Mouse (Mus musculus) midbrain, embryonic 10.5 days (tissue): ENCODE measurements around the gene Pgpep1. TPM values are rescaled to one million over a fixed set of nuclear protein-coding genes. Genes with fewer than 3 reads are reported as not detected.

Experiments used
- DNase-seq: peaks from one replicate; pipeline ENCODE4 v3.0.0-alpha.2; 2017; ENCODE audit warnings: low spot score
- H3K27ac ChIP-seq: fragments of 300-500 bp; sonication (generic); replicated peaks from 2 replicates; pipeline ENCODE4 v1.5.1; 2016; ENCODE audit warnings: mild to moderate bottlenecking
- H3K27me3 ChIP-seq: fragments of 300-500 bp; sonication (generic); 2 replicates; pipeline ENCODE4 v1.6.1; 2016; ENCODE audit warnings: low read depth, mild to moderate bottlenecking; ENCODE audit not compliant: poor library complexity, severe bottlenecking
- H3K36me3 ChIP-seq: fragments of 300-500 bp; sonication (generic); 2 replicates; pipeline ENCODE4 v1.6.1; 2016; ENCODE audit warnings: mild to moderate bottlenecking, moderate library complexity
- H3K4me1 ChIP-seq: fragments of 300-500 bp; sonication (generic); 2 replicates; pipeline ENCODE4 v1.6.1; 2016
- H3K4me3 ChIP-seq: fragments of 300-500 bp; sonication (generic); 2 replicates; pipeline ENCODE4 v1.5.1; 2016; ENCODE audit warnings: mild to moderate bottlenecking, moderate library complexity
- H3K9me3 ChIP-seq: fragments of 300-500 bp; sonication (generic); replicated peaks from 2 replicates; pipeline ENCODE4 v1.6.1; 2016; ENCODE audit warnings: mild to moderate bottlenecking
- WGBS: fragments of 180-500 bp; shearing (Covaris S2); methylation state at CpG from one replicate; pipeline ENCODE4 v1.1.7; 2016; 5-methylcytosine and 5-hydroxymethylcytosine counted together
- polyA plus RNA-seq: library from polyadenylated mRNA; unstranded; fragments of >200 nt; fragmentation: Nextera tagmentation; extraction: Ambion mirVana; gene quantifications from 2 replicates; pipeline ENCODE4 v1.2.1, GENCODE M21; 2016

The Pgpep1 gene
- polyA plus RNA-seq, 1 experiment from 2014 or later, result 51.8 TPM

DNA sequence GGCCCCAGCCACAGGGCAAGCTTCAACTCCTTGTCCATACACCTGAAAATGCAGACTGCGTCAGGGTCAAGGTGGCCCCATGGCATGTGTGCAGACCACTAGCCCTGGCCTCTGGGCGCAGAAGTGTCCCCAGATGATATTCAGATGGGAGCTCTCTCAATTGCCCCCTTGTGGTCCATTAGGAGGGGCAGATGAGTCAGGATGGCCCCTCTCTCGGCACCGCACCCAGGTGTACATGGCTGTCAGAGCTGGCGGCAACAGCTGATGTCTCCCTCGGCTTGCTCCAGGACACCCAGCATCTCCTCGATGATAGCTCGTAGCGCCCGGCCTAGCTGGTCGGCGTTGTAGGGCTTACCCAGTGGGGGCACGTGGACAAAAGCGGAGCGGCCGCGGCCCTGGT, 9.8 kb downstream of the Pgpep1 start:
- Histone ChIP-seq H3K27ac (peak overlapping the region; percentile 38; the same call in 1 of the 2 replicates), H3K4me3 (no peak overlapping the region), H3K36me3 (peaks cover 59% of the 10 kb centered on the region), H3K27me3 (no peaks in the 10 kb centered on the region; the same call in 1 of the 2 replicates), H3K9me3 (no peaks in the 10 kb centered on the region), H3K4me1 (peaks cover 63% of the 10 kb centered on the region)
- no peak for DNase-seq
- WGBS, result 94% methylated on average over 17 of the region's 17 CpGs

GRCm38 (mm10) chr8:70649324-70649723, 10.9 kb downstream of the Pgpep1 start:
- no peak for DNase-seq
- H3K4me1 ChIP-seq, result peaks cover 54% of the 10 kb centered on the region
- no peak overlapping the region; the same call in 1 of the 2 replicates for H3K27ac ChIP-seq
- H3K4me3 ChIP-seq, result no peak overlapping the region
- H3K27me3 ChIP-seq, result no peaks in the 10 kb centered on the region; the same call in 1 of the 2 replicates
- H3K36me3 ChIP-seq, result peaks cover 52% of the 10 kb centered on the region
- WGBS, result 90% methylated on average over 4 of the region's 4 CpGs
- H3K9me3 ChIP-seq, result no peaks in the 10 kb centered on the region

- no peaks in the 10 kb centered on the region; the same call in 1 of the 2 replicates for H3K27me3 ChIP-seq
- peak overlapping the region; percentile 34; the same call in 1 of the 2 replicates for H3K27ac ChIP-seq
- WGBS, result 71% methylated on average over 3 of the region's 3 CpGs
- no peaks in the 10 kb centered on the region for H3K9me3 ChIP-seq
- no peak overlapping the region for H3K4me3 ChIP-seq
- H3K36me3 ChIP-seq, result peaks cover 52% of the 10 kb centered on the region
- DNase-seq, result no peak
- peaks cover 50% of the 10 kb centered on the region for H3K4me1 ChIP-seq
Observed at GRCm38 (mm10) chr8:70648921-70649320, 11.3 kb downstream of the Pgpep1 start.

DNA sequence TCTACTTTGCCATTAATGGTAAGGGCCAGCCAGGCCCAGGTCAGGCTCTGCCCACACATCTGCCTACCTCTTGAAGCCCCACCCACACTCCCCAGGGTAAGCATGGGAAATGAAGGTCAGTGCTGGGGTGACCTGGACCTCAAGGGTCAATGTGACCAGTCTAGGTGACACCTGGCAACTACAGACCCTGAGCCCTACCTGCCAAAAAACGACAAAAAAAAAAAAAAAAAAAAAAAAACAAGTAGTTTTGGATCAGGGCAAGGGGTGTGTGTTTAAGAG, 12.1 kb downstream of the Pgpep1 start:
- Histone ChIP-seq H3K4me1 (peaks cover 45% of the 10 kb centered on the region), H3K27me3 (no peaks in the 10 kb centered on the region; the same call in 1 of the 2 replicates), H3K36me3 (peaks cover 48% of the 10 kb centered on the region), H3K27ac (peak overlapping the region; percentile 75), H3K9me3 (no peaks in the 10 kb centered on the region), H3K4me3 (no peak overlapping the region)
- DNase-seq, result no peak
- 35% methylated on average over 1 of the region's 1 CpGs for WGBS

DNA sequence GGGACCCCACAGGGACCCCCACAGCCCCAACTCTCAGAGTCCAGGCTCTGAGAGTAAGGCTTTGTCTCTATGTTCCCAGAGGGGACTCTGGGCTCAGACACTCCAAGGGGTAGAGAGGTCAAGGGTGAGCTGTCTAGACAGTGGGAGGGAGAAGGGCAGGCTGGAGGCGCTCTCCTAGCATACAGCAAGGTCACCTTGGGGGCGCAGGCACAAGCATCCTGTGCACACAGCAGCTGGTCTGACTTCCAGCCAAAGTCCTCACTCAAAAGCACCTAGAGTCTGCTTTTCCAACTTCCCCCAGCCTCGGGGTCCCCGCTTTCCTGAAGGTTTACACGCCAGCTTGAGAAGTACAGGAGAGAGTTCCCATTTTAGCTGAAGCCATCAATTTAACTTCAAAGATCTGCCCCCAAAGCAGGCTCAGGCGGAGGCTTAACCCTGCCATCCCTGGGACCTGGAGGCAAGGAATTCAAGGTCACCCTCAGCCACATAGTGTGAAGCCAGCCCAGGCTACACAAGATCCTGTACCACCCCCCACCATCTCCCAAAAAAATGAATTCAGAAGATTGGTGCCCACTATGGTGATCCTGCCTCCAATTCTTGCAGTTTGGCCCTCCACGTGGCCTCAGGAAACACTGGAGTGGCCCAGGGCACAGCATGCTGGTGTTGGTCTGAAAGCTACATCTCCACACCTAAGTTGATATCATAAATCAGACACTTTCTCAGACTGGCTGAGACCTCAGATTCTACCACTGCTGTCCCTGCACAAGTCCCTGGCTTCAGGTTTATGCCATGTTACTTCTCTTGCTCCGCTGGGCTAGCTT, 12.6 kb downstream of the Pgpep1 start:
- H3K27me3 ChIP-seq, result no peaks in the 10 kb centered on the region; the same call in 1 of the 2 replicates
- H3K4me1 ChIP-seq, result peaks cover 41% of the 10 kb centered on the region
- H3K36me3 ChIP-seq, result peaks cover 42% of the 10 kb centered on the region
- DNase-seq, result no peak
- 0 out of 2 replicates have a peak overlapping the region, but pooled peaks have one; percentile 9 for H3K4me3 ChIP-seq
- 60% methylated on average over 8 of the region's 8 CpGs for WGBS
- no peaks in the 10 kb centered on the region for H3K9me3 ChIP-seq
- H3K27ac ChIP-seq, result peak overlapping the region; percentile 75

DNA sequence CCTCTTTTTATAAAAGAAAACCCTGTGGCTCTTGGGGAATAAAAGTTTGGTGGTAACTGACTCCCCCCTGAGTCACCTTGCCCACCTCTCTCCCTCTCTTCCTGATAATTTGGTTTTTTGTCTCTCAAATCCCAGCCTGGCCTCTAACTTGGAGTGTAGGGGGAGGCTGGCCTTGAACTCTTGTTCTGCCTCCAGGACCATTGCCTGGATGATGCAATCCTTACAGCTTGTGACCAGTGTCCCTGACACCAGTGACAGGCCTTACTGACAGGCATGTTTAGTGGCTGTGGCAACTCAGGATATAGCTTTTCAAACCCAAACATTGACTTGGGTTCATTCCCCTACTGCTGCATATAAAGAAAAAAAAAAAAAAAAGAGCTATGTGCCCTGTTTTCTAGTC, 13.4 kb downstream of the Pgpep1 start:
- H3K27me3 ChIP-seq, result no peaks in the 10 kb centered on the region; the same call in 1 of the 2 replicates
- peaks cover 38% of the 10 kb centered on the region for H3K4me1 ChIP-seq
- peak overlapping the region; percentile 75 for H3K27ac ChIP-seq
- H3K9me3 ChIP-seq, result no peaks in the 10 kb centered on the region
- no peak for DNase-seq
- peaks cover 34% of the 10 kb centered on the region for H3K36me3 ChIP-seq
- H3K4me3 ChIP-seq, result no peak overlapping the region

- Histone ChIP-seq H3K4me3 (no peak overlapping the region), H3K4me1 (peaks cover 38% of the 10 kb centered on the region), H3K36me3 (peaks cover 30% of the 10 kb centered on the region), H3K9me3 (no peaks in the 10 kb centered on the region), H3K27me3 (no peaks in the 10 kb centered on the region; the same call in 1 of the 2 replicates), H3K27ac (peak overlapping the region; percentile 59)
- no peak for DNase-seq
- 82% methylated on average over 6 of the region's 6 CpGs for WGBS
Observed at GRCm38 (mm10) chr8:70646369-70646768, 13.8 kb downstream of the Pgpep1 start.

- H3K27ac ChIP-seq, result peak overlapping the region; percentile 59
- H3K9me3 ChIP-seq, result no peaks in the 10 kb centered on the region
- H3K36me3 ChIP-seq, result peaks cover 23% of the 10 kb centered on the region
- H3K4me3 ChIP-seq, result no peak overlapping the region
- WGBS, result 65% methylated on average over 17 of the region's 17 CpGs
- no peak for DNase-seq
- H3K4me1 ChIP-seq, result peaks cover 38% of the 10 kb centered on the region
- no peaks in the 10 kb centered on the region; the same call in 1 of the 2 replicates for H3K27me3 ChIP-seq
Observed at GRCm38 (mm10) chr8:70645501-70646224, 14.5 kb downstream of the Pgpep1 start.

DNA sequence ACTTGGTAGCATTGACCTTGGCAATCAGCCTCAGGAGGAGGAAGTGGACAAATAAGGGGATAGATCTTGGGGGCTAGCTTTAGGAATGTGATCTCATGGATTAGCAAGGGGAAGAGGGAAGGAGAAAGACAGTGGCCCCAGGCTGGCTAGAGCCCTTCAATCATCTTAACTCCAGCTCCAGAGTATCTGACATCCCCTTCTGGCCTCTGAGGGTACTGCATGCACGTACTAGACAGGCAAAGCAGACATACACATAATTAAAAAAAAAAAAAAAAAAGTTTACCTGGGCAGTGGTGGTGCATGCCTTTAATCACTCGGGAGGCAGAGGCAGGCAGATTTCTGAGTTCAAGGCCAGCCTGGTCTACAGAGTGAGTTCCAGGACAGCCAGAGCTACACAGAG, 16.1 kb downstream of the Pgpep1 start:
- peaks cover 7% of the 10 kb centered on the region for H3K36me3 ChIP-seq
- no peaks in the 10 kb centered on the region; the same call in 1 of the 2 replicates for H3K27me3 ChIP-seq
- no peak for DNase-seq
- no peak overlapping the region for H3K27ac ChIP-seq
- no peaks in the 10 kb centered on the region for H3K9me3 ChIP-seq
- H3K4me1 ChIP-seq, result peaks cover 33% of the 10 kb centered on the region
- WGBS, result 79% methylated on average over 2 of the region's 2 CpGs
- H3K4me3 ChIP-seq, result no peak overlapping the region

DNA sequence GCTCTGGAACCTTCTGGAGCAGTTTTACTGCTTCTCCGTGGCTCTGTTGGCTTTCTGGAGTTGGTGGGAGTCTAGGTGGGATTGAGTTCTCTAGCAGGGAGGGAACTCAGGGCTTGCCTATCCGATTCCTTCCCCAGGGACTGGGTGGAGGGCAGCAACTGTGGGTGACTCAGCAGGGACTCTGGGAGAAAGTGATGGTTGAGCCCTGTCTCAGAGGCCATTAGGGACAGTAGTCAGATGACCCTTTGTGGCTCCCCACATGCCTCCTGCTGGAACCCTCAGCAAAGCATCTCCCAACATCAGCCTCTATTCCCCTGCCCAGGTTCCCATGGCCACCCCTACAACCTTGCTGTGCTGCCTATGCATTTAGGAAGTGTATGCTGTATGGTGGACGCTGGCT, 17.2 kb downstream of the Pgpep1 start:
- no peaks in the 10 kb centered on the region; the same call in 1 of the 2 replicates for H3K27me3 ChIP-seq
- no peaks in the 10 kb centered on the region for H3K9me3 ChIP-seq
- DNase-seq, result no peak
- H3K36me3 ChIP-seq, result no peaks in the 10 kb centered on the region
- H3K27ac ChIP-seq, result no peak overlapping the region; the same call in 1 of the 2 replicates
- H3K4me1 ChIP-seq, result peaks cover 26% of the 10 kb centered on the region
- 72% methylated on average over 3 of the region's 3 CpGs for WGBS
- no peak overlapping the region for H3K4me3 ChIP-seq

DNA sequence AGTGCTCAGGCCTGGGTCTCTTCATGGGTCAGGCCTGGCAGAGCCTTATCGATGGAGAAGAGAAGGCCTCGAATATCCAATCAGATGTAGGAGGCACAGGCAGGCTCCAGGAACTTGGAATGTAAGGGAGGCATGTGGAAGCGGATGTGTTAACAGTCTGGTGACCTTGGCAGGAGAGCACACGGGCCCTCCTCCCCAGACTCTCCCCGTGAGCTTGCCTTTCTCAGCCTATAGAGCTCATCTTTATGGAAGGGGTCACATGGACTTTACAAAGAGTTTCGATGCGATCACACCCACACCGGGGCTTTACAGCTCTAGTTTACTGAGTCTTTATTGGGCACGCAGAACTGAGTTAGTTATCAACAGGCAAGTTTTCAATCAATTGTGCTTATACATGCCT, 21.4 kb downstream of the Pgpep1 start:
- H3K4me3 ChIP-seq, result no peak overlapping the region
- no peak overlapping the region; the same call in 1 of the 2 replicates for H3K27ac ChIP-seq
- no peak for DNase-seq
- no peaks in the 10 kb centered on the region for H3K9me3 ChIP-seq
- 0 out of 2 replicates have a peak, but pooled peaks cover 10% of the 10 kb centered on the region for H3K27me3 ChIP-seq
- peaks cover 16% of the 10 kb centered on the region for H3K4me1 ChIP-seq
- H3K36me3 ChIP-seq, result no peaks in the 10 kb centered on the region
- WGBS, result 83% methylated on average over 9 of the region's 9 CpGs

GRCm38 (mm10) chr8:70636838-70637237, 23.4 kb downstream of the Pgpep1 start:
- Histone ChIP-seq H3K27ac (peak overlapping the region; percentile 5; the same call in 1 of the 2 replicates), H3K4me3 (no peak overlapping the region), H3K27me3 (peaks cover 29% of the 10 kb centered on the region), H3K4me1 (peaks cover 23% of the 10 kb centered on the region), H3K9me3 (no peaks in the 10 kb centered on the region), H3K36me3 (no peaks in the 10 kb centered on the region)
- WGBS, result 65% methylated on average over 8 of the region's 8 CpGs
- no peak for DNase-seq

DNA sequence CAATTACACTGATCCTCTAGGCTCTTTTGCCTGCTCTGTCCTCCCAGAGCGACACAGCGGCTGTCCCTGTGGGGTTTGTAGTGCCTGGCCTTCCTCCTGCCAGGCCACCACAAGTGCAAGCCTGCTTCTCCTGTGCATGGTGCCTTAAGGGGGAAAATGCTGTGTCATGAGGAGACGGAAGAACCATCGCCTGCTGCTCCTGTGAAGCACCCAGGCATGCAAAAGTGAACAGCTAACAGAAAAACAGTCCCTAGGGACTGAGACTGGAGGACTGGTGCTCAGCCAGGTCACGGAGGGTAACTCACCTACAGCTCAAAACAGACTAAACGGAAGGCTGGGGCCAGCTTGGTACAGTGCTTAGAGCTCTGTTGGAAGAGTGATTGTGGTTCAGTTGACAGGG, 24.7 kb downstream of the Pgpep1 start:
- peak overlapping the region; percentile 34; the same call in 1 of the 2 replicates for H3K27ac ChIP-seq
- peaks cover 42% of the 10 kb centered on the region for H3K27me3 ChIP-seq
- H3K4me3 ChIP-seq, result no peak overlapping the region
- H3K4me1 ChIP-seq, result peaks cover 36% of the 10 kb centered on the region
- no peaks in the 10 kb centered on the region for H3K36me3 ChIP-seq
- H3K9me3 ChIP-seq, result no peaks in the 10 kb centered on the region
- WGBS, result 77% methylated on average over 6 of the region's 6 CpGs
- no peak for DNase-seq
